Mouse (Mus musculus) spleen, postnatal 10 days (tissue): ENCODE measurements around the gene Bcas3.

Experiments
- DNase-seq, 2 experiments: peaks; one replicate each; pipeline ENCODE4 v3.0.0; 2021 to 2022; ENCODE audit warnings: low spot score in 2 of 2

Gene Bcas3

DNA sequence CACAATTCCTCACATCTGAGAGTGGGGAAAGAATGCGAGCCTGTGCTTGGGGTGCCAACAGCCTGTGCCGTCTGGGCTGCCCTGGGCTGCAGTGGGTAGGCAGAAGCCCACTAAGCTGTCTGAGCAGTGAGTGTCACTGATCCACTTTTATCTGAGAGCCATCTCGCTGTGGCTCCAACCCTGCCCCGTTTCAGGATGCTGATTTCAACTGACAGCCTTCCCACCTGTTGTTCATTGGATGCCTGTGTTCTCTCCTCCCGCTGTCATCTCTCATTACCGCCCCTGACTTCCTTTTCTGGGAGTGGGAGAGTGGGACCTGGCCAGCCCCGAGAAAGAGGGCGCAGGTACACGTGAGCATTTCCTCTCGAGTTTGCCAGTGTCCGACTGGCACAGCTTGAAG lies 398.2 kb downstream of the Bcas3 start:
- DNase-seq: no peak

DNA sequence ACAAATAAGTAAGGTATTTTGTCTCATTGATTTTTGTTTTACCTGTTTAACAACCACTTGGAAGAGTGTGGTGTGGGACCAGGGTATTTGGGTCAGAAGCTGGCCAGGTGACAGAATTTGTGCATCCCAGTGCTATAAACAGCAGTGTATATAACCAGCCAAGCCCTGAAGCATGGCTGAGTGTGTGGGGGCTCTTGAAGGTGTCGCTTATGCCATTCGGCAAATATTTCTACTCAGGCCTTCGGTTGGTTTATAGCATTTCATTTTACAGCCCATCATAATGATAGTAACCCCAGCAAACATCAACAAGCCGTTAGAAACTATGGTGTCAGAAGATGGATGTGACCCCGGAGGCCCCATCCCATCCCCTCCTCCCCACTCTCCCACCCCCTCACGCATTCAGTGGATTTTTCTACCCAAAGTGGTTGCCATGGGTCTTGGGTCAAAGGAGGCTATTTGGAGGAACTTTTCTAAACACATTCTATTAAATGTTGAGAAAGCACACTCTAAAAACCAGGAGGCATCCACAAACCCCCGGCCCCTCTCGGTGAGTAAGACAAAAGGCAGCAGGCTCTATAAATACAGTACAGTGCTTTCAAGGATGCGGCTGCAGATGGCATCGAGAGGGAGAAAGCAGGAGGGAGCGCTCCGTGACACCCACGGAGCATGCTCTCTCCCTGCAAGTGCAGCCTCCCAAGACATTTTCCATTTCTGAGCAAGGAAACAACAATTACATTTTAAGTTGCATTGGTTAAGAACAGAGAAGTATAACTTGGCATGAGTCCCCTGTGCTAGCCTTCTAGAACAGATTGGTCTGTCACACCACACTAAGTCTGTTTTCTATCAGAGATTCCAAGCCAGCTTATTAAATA lies 401.9 kb downstream of the Bcas3 start:
- DNase-seq: no peak

DNA sequence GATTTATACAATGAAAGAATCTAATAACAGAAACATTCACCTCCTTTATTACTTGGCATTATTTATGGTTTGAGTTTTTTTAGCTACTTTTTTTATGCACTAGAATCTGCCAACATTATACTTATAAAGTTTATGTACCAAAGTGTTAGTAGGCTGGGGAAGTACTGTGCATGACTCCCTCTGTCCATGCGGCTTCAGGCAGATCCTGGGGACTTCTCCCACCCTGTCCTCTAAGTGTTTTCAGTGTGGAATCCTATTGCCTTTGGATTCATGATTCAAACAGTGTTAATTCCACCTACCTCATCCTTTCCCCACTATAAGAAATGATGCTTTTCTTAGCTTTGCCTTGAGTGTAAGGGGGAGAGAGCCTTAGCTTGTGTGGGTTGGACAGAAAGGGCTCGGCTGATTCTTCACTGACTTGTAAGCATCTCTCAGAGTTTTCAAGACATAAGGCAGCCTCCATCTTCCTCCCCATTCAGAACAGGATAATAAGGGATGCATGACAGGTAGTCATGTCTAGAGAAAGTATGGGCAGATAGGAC lies 402.6 kb downstream of the Bcas3 start:
- DNase-seq: no peak

DNA sequence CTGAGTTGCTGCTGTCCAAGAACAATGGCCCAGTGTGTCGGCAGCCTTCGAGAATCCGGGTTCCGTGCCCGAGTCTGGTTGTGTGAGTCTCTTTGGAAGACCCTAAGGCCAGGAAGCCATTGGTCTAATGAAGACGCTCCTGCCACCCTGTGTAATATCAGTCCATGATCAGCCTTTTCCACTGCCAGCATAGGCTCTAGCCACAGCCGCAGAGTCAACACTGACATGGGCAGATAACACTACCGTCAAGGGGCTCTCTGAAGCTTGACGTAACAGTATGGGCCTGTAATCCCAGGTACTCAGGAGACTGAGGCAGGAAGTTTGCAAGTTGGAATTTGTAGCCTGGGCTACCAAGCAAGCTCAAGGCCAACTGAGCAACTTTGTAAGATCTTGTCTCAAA lies 405.9 kb downstream of the Bcas3 start:
- DNase-seq: no peak

DNA sequence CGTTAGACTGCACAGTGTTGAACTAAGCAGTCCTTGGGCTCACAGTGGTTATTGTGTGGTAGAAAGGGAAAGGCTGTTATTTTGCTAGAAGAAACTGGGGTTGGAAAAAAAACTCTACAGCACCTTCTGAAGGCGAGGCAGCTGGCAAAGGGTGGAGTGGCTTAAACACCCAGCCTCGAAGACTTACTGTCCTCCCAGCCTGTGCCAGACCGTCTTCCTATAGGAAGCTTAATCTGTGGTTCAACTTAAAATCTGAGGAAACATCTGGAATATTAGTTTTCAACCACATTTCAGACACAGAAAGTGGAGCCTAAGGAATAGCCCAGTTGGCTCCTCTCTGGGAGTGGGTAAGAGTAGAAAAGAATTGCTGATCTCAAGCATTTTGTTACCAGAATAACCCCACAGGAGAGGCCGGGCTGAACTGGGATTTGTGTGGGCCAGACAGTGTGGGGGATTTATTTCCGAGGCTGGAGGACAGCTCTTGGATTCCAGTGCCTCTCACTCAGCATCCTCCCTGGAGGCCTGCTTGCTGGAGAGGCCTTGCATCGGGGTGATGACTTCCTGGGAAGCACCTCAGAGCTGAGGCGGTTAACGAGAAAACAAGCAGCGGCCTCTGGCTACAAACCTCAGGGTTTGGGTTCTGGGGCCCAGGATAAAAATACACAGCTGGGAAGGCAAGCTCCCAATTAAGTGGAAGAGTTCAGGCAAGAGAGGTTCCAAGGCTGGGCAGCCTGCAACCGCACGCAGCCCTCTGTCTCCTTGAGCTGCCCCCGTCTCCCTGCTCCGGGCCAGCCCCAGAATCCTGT lies 406.9 kb downstream of the Bcas3 start:
- no peak for DNase-seq

DNA sequence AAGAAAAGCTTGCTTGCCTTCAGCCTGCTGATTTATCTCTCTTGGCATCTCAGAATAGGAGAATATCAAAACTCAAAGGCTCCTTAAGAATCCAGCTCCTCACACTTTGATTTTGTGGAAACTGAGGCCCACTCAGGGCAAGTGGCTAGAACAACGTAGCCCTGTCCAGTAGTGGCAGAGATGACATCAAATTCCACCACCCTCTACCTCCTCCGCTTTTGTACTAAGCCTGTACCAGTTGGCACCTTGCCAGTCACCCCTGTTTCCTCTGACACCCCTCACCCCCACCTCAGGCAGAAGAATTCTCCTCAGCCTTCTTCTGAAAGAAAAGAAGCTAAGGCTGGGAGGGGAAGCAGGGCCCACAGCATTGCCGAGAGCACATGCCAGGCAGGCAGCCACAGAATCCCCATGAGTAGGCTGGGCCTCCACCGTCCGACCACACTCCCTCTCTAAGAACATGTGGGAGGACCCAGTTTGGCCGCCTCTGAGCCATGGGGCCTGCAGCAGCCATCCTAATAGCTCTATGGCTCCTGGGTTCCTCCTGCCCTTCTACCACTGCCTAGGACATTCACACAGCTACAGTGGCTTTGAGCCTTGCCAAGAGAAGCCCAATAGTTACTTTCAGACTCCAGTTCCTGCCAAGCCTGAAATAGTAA lies 407.6 kb downstream of the Bcas3 start:
- DNase-seq: no peak

DNA sequence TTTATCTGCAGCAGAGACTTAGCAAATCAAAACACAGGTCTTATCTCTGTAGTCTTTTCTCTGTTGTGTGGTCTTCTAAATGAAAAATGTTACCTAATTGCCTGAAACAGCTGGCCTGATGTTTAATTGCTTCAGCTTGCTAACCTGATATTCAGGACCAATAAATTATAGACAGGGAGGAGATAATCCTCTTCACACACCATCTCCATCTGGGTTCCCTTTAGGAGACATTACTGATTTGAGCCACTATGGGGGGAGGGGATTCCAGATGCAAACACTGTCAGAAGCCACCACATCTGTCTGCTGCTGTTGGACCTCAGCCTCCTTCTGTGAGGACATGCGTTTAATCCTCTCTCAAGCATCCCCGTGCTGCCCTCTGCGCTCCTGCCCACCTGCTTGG lies 408.2 kb downstream of the Bcas3 start:
- no peak for DNase-seq

DNA sequence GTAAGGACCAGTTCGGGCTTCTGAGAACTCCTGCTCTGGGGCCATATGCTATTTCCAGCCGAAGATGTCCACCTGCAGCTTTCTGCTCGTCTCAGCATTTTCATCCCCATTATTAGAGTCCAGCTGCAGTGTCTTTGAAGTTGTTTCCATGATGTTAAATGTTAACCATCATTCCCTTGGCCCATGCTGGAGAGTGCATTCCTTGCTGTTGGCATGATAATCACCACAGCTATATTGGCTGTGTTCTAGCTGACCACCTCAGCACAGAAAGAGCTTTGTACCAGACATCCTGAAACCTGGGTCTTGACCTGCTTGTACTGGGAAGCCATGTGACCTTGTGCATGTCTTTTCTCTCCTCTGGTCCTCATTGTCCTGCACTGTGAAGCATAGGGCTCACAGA lies 410.7 kb downstream of the Bcas3 start:
- no peak for DNase-seq

DNA sequence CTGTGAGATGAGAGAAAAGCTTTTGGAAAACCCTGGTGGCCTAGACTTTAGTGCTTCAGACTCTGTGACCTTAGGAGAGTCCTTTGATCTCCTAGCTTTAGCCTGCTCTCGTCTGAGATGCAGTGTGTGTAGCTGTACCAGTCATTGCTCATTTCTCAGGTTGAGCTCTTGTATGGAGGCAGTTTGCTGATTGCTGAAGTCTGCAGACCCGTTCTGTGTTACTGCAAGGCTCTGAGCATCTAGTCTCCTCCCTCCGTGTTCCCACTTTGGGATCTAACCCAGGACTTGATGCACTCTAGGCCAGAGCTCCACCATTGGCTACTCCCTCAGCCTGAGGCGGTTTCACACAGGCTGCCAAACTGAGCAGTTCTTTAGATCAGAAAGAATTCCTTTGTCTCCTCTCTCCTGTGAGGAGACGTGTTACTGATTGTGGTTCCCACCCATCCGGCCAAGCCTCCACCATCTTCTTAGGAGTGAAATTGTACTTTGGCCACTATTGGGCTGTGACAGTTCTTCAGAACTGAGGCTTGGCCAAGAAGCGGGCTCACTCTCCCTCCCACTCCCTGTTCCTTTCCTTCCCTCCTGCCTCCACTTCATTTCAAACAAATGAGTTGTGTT lies 413.2 kb downstream of the Bcas3 start:
- DNase-seq: no peak

DNA sequence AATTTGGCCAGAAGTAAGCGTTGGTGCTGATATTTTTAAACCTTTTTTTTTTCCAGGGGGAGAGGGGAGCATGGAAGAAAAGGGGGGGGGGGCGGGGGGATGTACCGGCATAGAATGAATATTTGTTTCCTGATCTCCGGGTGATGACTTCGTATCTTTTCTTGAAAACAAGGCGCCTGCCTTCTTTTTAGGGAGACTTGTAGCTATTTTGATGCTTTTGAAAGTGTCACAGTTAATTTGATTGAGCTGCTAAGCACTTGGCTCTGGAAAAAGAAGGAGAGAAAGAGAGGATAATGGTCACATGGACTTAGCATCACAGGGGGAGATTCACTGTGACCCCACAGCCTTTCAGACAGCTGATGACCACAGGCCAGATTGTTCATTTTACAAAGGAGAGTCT lies 413.8 kb downstream of the Bcas3 start:
- DNase-seq: no peak

DNA sequence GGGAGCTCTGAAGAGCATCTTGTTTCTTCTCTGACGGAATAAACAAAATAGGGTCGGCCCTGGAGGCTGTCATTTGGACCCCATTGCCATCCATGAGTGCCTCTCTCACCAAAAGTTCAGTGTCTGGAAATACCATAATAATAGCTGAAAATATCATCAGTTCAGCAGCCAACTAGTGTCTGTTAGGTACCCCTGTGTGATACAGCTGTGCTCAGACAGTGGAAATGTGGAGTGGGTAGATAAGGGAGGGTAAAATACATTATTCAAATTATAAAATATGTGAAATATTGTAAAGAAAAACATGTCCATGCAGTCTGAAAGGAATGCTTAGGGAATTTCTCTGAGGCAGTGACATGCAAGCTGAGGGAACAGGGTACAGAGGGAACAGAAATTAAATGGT lies 416.8 kb downstream of the Bcas3 start:
- no peak for DNase-seq

DNA sequence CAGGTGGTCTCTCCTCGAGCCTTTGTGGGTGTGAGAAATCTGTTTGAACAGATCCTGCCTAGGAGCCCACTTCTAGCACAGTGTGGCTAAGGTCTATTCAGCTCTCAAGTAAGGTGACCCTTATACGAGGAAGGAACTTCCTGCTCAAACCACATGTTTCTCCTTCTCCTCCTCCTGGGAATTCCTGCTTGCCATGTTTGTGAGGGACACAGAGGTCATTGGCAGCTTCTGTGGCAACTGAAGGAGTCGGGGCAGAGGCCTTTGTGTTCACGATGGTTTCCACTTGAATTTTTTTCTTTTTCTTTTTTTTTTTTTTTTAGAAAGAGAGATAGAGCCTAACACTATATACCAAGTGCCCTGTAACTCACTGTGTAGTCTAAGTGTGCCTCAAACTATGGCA lies 420.4 kb downstream of the Bcas3 start:
- no peak for DNase-seq

DNA sequence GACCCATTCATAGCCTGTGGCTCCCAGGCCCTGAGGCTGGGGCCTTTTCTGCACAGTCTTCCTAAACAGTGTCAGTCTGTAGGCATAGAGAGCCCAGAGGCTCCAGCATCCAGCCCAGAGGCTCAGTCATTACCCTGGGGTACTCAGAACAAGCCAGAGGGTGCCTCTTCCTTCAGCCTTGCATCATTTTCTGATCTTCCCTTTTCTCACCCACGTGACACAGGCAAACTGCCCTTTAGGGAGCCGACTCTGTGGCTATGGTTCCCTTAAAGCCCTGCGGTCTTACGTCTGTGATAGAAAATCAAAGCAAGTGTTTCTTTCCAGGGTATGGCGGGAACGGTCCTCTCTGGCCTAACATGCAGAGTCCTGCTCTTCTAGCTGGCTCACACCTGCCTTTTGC lies 421.7 kb downstream of the Bcas3 start:
- DNase-seq: no peak

DNA sequence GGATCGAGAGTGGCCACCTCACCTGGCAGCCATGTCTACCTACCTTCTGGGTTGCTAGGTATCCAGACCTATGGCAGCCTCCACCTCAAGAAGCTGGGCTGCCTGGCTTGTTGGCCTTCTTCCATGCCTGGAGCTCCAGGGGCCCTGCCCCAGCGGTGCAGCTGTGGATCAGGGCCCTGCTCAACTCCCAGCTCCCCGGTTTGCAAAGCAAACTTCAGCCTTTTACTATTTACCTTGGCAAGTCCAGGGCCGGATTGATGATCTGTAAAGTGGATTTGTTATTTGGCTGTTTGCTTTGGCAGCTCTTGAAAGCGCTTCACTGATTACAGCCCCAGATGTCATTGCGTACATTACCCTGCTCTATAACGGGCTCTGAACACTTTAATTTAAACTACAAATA lies 422.5 kb downstream of the Bcas3 start:
- no peak for DNase-seq

DNA sequence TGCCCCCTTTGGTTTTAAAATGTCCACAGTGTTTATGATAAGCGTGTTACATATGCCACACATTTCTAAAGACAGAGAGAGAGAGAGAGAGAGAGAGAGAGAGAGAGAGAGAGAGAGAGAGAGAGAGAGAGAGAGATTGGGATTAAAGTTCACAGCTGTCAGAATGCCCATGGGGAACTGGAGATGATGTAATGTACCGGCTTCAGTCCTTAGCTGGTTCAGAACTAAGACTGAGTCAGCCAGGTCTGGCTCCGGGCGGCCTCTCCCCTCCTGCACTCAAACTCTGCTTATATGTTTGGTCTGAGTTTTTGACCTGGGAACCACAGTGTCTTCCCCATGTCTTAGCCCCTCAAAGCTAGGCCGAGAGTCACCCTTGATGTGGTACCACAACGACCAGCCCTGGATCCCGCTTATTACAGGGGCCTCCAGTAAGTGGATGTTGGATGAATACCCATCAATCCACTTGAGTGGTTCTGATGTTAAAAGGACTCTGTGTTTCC lies 423.9 kb downstream of the Bcas3 start:
- DNase-seq: no peak

DNA sequence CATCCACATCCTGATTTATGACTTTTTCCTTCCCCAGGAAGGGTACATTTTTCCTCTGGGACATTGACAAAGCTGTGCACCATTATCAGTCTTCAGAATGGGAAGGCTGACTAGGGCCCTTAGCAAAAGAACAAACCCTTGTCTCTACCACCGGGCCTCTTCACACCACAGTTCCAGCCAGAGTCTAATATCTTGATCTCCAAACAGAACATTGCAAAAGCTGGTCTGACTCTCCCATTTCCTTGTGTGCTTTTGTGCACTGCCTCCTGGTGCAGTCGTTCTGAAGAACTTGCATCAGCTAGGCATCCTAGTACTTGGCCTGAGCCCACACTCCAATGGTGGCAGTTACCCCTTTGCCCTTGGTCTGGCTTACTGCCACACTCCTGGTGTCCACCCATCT lies 425.0 kb downstream of the Bcas3 start:
- DNase-seq: no peak

DNA sequence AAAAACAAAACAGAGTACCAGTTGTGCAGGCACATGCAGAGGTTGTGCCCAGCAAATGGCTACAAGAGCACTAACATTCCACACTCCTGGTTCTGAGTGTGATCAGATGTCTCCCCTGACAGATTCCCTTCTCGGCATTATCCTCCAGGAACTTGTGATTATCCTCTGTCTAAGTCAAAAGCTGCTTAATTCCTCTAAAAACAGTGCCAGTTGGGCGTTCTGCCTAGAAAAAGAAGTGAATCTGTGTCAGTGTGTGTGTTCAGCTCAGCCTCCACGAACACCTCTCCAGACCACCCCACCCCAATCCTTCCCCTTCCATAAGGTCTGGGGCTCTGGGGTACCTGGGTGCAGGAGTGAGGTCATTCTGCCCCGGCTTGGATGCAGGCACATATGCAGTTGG lies 427.3 kb downstream of the Bcas3 start:
- DNase-seq: no peak

DNA sequence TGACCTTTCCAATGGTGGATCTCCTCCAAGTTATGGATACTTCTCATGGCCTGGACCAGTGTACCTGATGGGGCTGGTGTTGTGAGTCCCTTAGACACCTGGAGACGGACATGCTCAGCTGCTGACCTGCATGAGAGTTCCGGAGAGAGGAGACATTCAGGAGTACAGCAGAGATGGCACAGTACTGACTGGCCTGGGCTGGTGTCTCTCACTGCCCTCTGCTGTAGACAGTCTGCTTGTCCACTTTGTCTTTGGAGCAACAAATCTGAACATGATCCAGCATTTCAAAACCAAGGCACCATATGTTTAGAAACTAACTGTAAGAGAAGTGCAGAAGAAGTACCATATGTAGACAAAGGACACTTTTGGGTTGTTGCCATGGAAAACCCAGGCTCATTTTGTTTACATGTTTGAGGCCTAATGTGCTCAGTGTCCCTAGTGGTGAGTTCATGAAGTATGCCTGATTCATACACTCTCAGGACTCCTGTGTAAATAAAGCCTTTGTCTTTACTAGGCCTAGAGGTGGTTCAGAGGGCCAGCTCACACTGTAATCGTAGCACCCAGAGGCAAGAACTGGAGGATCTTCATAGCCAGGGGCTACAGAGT lies 433.2 kb downstream of the Bcas3 start:
- no peak for DNase-seq

DNA sequence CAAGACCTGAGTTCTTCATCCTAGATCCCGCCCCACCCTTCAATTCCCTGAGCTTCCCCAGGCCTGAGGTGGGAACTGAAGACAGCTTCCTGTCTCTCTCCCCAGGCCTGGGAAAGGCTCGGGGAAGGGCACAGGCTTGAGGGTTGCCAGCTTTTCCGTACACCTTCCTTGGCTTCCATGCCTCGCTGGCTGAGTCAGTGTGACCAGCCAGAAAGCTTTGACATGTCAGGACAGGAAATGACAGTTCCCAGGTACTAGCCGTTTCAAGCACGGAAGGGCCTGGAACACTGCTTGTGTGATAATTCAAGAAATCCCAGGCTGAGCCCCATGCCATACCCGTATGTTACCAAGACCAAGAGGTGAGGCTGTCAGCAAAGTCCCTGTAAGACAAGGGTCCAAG lies 436.8 kb downstream of the Bcas3 start:
- no peak for DNase-seq

DNA sequence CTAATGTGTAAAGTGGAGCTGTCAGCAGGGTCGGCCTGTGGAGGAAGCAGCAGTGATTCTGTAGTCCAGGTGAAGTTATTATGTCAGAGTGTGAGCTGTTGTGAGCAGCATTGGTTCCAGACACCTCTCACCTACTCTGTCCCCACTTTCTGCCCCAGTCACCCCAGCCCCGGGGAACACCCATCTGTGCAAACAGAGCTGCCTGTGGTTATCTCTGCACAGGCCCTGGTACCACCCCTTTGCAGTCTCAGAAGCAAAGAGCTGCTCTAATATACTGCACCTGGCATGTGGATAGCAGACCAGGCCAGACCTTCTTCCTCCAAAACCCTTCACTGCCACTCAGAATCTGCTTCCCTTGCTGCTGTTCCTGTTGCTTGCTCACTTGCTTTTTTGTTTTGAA lies 437.3 kb downstream of the Bcas3 start:
- peak; percentile 49 to 76 for DNase-seq

DNA sequence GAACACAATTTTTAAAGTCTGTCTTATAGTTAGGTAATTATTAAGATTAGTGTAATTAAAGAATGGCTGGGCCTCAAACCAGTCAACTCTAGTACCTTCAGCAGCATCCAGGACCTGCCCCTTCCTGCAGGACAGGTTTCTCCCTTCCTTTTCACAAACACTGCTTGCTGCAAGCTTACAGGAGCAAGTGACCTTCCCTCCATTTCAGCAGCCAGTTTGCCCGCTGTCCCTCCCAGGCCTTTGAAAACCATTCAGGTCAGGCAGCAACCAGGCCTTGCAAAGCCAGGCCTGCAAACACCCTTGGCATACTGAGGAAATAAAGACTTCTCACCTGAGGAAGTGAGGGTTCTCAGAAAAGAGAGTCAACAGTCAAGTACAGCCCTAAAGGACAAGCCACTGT lies 438.2 kb downstream of the Bcas3 start:
- DNase-seq: no peak
